Mouse (Mus musculus) E14TG2a.4 (cell line): ENCODE measurements at regions not wholly inside any gene's neighbourhood (a gene's known extent, or its start where the extent isn't known, plus 50 kb on each side); places are given as distances from the start of the nearest gene placed in this dataset.

Source experiments
- H3K27me3 ChIP-seq: 2 replicates; pipeline ENCODE4 v1.6.1; 2014; ENCODE audit warnings: low read length, control low read depth; ENCODE audit not compliant: insufficient read depth
- H3K36me3 ChIP-seq: 2 replicates; pipeline ENCODE4 v1.6.1; 2014; ENCODE audit warnings: low read length, control low read depth; ENCODE audit not compliant: insufficient read depth
- H3K4me1 ChIP-seq: replicated peaks from 2 replicates; pipeline ENCODE4 v1.6.1; 2014; ENCODE audit warnings: low read depth, low read length, control low read depth
- H3K4me3 ChIP-seq: replicated peaks from 2 replicates; pipeline ENCODE4 v1.5.1; 2014; ENCODE audit warnings: mild to moderate bottlenecking, low read length
- H3K9me3 ChIP-seq: 2 replicates; pipeline ENCODE4 v1.6.1; 2014; ENCODE audit warnings: low read length, control low read depth
- CTCF ChIP-seq: conservative IDR thresholded peaks from 2 replicates; pipeline ENCODE4 v1.5.1; 2014; ENCODE audit warnings: low read length
- NANOG ChIP-seq: IDR thresholded peaks from 2 replicates; pipeline ENCODE4 v1.6.1; 2014; ENCODE audit warnings: borderline replicate concordance, low read length, mixed read lengths
- POU5F1 ChIP-seq: IDR thresholded peaks from 2 replicates; pipeline ENCODE4 v1.6.1; 2014; ENCODE audit warnings: low read length, borderline replicate concordance

DNA sequence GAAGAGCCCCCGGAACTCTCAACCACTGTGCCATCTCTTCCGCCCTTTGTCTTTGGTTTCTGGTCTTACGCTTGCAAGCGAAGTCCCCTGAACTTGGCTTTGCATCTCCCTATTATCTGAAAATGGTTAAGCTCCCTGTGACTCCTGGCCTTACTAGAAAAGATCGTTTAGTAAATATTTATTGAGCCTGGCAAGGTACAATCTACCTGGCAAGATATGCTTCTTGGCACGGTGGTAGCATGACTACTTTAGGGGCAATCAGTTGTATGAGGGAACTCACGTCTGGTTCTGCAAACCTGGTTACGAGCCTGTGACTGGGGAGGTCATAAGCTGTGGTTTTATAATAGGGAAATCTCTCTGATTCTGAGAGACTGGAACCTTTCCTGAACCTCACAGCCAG is 103.4 kb upstream of the Hnrnpa3 start:
- Histone ChIP-seq H3K4me3 (no peak overlapping the region), H3K36me3 (no peaks in the 10 kb centered on the region), H3K9me3 (no peaks in the 10 kb centered on the region), H3K4me1 (no peaks in the 10 kb centered on the region), H3K27me3 (no peaks in the 10 kb centered on the region)
- no peak for TF ChIP-seq CTCF
- no peak for TF ChIP-seq POU5F1
- TF ChIP-seq NANOG = no peak

DNA sequence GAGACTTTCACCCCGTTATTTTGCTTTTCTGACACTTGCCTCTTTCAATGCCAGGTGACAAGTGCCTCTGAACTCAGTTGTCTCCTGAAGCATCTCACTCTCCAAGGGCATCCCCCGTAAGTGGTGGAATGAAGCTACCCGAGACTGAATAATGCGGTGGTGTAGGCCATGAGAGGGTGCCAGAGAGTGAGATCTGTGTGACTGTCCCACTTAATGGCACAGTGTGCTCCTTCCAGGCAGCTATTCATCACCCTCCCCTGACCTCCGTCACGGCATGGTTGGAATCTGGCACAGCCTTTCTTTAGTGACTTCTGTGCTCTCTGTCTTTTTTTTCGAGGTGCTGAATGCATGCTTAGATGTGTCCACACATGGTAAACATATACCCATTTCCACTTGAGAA is 102.3 kb upstream of the Hnrnpa3 start:
- Histone ChIP-seq H3K4me3 (no peak overlapping the region), H3K9me3 (no peaks in the 10 kb centered on the region), H3K4me1 (no peaks in the 10 kb centered on the region), H3K36me3 (no peaks in the 10 kb centered on the region), H3K27me3 (no peaks in the 10 kb centered on the region)
- TF ChIP-seq POU5F1 = no peak

DNA sequence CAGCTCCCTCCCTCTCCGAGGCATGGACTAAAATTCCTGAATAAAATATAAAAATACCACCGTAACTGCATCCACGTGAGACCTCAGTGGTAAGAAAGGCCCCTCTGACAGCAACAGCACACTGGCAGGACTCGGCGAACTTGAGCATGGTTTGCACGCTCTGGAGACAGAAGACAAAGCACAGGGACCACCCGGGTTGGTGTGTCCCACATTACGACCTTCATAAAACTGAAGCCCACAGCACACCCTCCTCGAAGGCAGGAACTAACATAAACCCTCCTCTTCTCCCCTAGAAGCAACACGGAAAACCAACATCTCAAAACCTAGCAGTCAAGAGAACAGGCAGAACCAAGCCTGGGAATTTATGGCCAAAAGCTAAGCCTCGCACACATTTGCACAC is 101.7 kb upstream of the Hnrnpa3 start:
- no peaks in the 10 kb centered on the region for H3K4me1 ChIP-seq
- no peaks in the 10 kb centered on the region for H3K36me3 ChIP-seq
- H3K9me3 ChIP-seq = no peaks in the 10 kb centered on the region
- TF ChIP-seq NANOG (no peak), POU5F1 (no peak), CTCF (no peak)
- no peaks in the 10 kb centered on the region for H3K27me3 ChIP-seq
- no peak overlapping the region for H3K4me3 ChIP-seq

DNA sequence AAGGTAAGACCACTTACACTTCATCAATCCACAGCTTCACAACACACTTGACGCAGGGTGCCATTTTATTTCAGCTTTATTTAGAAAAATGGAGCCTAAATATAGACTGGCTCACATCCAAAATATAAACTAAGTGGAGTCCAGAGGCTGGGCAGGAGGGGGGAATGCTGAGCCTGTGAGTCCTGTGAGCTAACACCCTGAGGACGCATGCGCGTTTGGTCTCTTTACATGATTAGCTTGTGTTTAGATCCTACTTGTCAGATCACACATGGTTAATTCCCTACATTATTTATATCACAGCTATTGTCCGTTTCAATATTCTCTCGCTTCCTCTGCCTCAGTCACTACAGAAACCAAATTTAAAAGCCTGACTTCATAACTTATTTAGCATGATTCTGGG is 99.1 kb upstream of the Hnrnpa3 start:
- H3K4me3 ChIP-seq = no peak overlapping the region
- no peaks in the 10 kb centered on the region for H3K4me1 ChIP-seq
- no peaks in the 10 kb centered on the region for H3K36me3 ChIP-seq
- no peaks in the 10 kb centered on the region for H3K9me3 ChIP-seq
- no peak for TF ChIP-seq NANOG
- H3K27me3 ChIP-seq = no peaks in the 10 kb centered on the region

DNA sequence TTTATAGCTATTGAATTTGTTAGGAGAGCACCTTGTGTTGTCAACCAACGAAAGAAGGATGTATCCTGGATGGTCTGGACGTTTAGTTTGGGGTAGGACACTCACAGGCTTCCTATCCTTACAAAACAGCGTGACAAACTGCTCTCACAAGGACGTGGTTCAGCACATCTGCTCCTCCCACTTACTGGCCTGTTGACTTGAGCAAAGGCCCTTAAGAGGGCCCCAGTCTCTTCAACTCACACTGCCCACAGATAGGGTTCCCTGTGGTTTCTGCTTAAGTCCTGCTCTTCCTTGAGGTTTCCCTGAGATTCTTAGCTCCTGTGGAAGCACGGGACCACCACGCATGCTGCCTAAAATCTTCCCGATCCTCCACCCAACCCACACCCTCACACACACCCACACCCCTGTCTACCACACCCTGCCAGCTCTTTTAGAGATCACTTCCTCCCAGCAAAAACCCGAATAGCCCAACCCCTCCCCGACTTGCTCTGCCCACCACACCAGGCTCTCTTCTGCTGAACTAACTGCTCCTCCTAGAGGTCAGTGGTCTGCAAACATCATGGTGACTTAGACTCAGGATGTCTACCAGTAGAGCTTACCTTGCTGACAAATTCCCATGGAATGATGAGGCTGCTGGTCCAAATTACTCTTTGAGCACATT is 95.7 kb upstream of the Hnrnpa3 start:
- no peaks in the 10 kb centered on the region for H3K36me3 ChIP-seq
- no peak overlapping the region for H3K4me3 ChIP-seq
- H3K27me3 ChIP-seq = no peaks in the 10 kb centered on the region
- TF ChIP-seq CTCF (no peak), POU5F1 (no peak), NANOG (no peak)
- no peaks in the 10 kb centered on the region for H3K9me3 ChIP-seq
- H3K4me1 ChIP-seq = no peaks in the 10 kb centered on the region

DNA sequence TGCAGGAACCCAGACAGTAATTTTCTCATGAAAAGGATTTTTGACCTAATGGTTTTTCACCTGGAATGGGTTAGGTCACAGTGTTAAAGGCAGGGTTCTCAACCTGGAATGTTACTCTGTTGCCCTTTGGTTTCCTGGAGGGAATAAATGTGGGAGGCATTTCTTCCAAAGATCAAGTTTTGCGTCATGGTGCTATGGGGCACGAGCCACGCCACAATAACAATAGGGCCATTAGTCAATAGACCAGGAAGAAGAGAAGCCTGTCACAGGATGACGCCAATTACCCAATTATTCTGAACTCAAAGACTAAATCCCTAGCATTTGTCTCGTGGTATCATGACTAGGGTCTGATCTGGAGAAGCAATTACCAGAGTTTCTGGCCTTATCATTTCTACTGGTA is 94.3 kb upstream of the Hnrnpa3 start:
- TF ChIP-seq CTCF = no peak
- no peak for TF ChIP-seq NANOG
- no peak for TF ChIP-seq POU5F1
- no peak overlapping the region for H3K4me3 ChIP-seq
- no peaks in the 10 kb centered on the region for H3K36me3 ChIP-seq
- no peaks in the 10 kb centered on the region for H3K9me3 ChIP-seq
- no peaks in the 10 kb centered on the region for H3K27me3 ChIP-seq
- H3K4me1 ChIP-seq = no peaks in the 10 kb centered on the region

DNA sequence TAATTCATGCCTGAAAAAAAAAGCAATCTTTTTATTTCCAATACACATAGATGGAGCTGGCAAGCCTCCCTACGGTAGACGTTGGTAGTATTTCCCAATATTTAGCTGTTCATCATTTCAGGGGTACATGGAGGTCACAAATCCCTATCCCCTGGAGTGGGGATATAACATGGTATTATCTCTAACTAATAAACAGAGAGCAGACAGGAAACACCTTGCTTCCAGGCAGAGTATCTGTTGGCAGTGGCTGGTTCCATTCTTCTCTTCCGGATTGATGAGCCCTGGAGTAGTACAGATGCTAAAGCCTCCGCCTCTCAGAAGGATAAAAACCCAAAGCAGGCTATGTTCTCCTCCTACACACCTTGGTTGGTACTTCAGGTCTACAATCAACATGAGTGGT is 91.9 kb upstream of the Hnrnpa3 start:
- no peak overlapping the region for H3K4me3 ChIP-seq
- H3K9me3 ChIP-seq = no peaks in the 10 kb centered on the region
- H3K27me3 ChIP-seq = no peaks in the 10 kb centered on the region
- TF ChIP-seq CTCF = no peak
- no peak for TF ChIP-seq NANOG
- H3K36me3 ChIP-seq = no peaks in the 10 kb centered on the region
- H3K4me1 ChIP-seq = no peaks in the 10 kb centered on the region

DNA sequence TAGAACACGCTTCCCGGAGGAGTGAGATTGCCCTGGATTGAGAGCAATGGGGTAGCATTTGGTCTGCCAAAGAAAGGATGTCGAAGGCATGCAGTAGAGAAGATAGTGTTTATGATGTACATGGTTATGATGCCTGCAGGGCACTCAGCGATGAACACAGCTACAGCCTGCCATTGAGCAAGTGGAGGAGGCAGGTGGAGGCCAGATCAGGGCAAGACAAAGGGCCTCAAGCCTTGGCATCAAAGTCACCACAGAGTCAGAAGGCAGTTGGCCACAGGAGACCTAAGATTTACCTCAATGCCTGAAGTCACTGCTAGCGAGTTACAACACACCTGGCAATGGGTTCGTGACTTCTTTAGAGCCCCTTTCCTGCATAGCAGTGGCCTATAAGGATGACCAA is 89.3 kb upstream of the Hnrnpa3 start:
- Histone ChIP-seq H3K4me1 (no peaks in the 10 kb centered on the region), H3K36me3 (no peaks in the 10 kb centered on the region), H3K9me3 (no peaks in the 10 kb centered on the region), H3K4me3 (no peak overlapping the region), H3K27me3 (no peaks in the 10 kb centered on the region)
- TF ChIP-seq POU5F1 (no peak), NANOG (no peak), CTCF (no peak)

DNA sequence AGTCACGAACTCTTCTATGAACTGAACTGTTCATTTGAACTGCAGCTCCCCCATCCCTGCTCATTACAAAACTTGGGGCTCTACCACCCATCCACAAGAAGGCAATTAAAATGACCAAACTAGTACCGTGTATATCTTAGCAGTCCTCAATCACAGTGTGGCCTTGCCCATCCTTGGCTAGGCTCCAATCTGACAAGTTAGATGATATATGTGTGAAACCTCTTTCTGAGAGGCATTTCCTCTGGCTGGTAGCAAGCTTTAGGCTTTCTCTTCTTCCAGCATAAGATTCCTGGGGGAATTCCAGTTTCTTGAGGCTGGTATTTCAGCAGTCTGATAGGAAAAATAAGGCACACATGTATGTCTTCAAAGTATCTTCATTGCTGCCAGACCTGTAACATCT is 88.8 kb upstream of the Hnrnpa3 start:
- H3K4me3 ChIP-seq = no peak overlapping the region
- no peaks in the 10 kb centered on the region for H3K9me3 ChIP-seq
- no peaks in the 10 kb centered on the region for H3K36me3 ChIP-seq
- TF ChIP-seq NANOG = no peak
- TF ChIP-seq CTCF = no peak
- TF ChIP-seq POU5F1 = no peak
- H3K4me1 ChIP-seq = no peaks in the 10 kb centered on the region
- no peaks in the 10 kb centered on the region for H3K27me3 ChIP-seq

DNA sequence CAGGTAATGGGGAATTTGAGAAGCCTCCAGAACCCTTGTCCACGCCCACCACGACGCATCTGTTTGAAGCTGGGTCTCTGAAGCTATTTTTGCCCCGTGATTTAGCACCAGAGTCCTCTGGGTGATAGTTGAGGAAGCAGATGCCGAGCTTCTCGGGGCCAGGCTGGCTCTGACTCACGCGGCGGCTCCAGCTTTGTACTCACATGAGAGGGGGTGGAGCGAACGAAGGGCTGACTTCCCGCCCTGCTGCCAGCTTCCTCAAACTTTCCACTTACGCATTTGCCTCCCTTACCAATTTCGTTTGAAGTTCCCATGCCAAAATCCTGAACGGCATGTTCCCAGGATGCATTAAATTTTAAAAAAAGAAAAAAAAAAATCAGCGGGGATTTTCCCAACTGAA is 74.1 kb upstream of the Hnrnpa3 start:
- Histone ChIP-seq H3K4me3 (no peak overlapping the region), H3K27me3 (peaks cover 27% of the 10 kb centered on the region), H3K9me3 (no peaks in the 10 kb centered on the region), H3K36me3 (no peaks in the 10 kb centered on the region), H3K4me1 (peaks cover 12% of the 10 kb centered on the region)
- TF ChIP-seq NANOG (no peak), CTCF (no peak), POU5F1 (no peak)
